Mouse (Mus musculus) stomach, postnatal 0 days (tissue): Measurements from ENCODE around the gene Ripor2. TPM values are rescaled to one million over a fixed set of nuclear protein-coding genes. Genes with fewer than 3 reads are reported as not detected.

Experiments used
- ATAC-seq: fragments of 200-750 bp; cut with Nextera tagmentation; 2 replicates; pipeline ENCODE4 v1.8.0; 2017; ENCODE audit not compliant: low FRiP score, low TSS enrichment
- DNase-seq: peaks from one replicate; pipeline ENCODE4 v3.0.0-alpha.2; 2016; ENCODE audit warnings: low spot score
- H3K27ac ChIP-seq: fragments of 300-500 bp; sonication (generic); replicated peaks from 2 replicates; pipeline ENCODE4 v1.5.1; 2014; ENCODE audit warnings: mild to moderate bottlenecking, control low read depth
- H3K27me3 ChIP-seq: fragments of 300-500 bp; sonication (generic); 2 replicates; pipeline ENCODE4 v1.6.1; 2014; ENCODE audit warnings: low read length; ENCODE audit not compliant: control insufficient read depth, insufficient read depth
- H3K36me3 ChIP-seq: fragments of 300-500 bp; sonication (generic); 2 replicates; pipeline ENCODE4 v1.6.1; 2014; ENCODE audit warnings: low read length, mixed read lengths; ENCODE audit not compliant: control insufficient read depth, insufficient read depth
- H3K4me1 ChIP-seq: fragments of 300-500 bp; sonication (generic); replicated peaks from 2 replicates; pipeline ENCODE4 v1.6.1; 2014; ENCODE audit warnings: antibody characterized with exemption; ENCODE audit not compliant: control insufficient read depth, insufficient read depth
- H3K4me2 ChIP-seq: fragments of 300-500 bp; sonication (generic); replicated peaks from 2 replicates; pipeline ENCODE4 v1.6.1; 2014; ENCODE audit warnings: low read depth, mild to moderate bottlenecking, control low read depth, moderate library complexity
- H3K4me3 ChIP-seq: fragments of 300-500 bp; sonication (generic); 2 replicates; pipeline ENCODE4 v1.5.1; 2014; ENCODE audit warnings: low read depth, low read length, control low read depth
- H3K9ac ChIP-seq: fragments of 300-500 bp; sonication (generic); 2 replicates; pipeline ENCODE4 v1.6.1; 2014; ENCODE audit warnings: mild to moderate bottlenecking, low read length, control low read depth, mixed read lengths
- H3K9me3 ChIP-seq: fragments of 300-500 bp; sonication (generic); 2 replicates; pipeline ENCODE4 v1.6.1; 2016; ENCODE audit warnings: low read length; ENCODE audit not compliant: control insufficient read depth
- CTCF ChIP-seq: IDR thresholded peaks from 2 replicates; pipeline ENCODE4 v1.5.1; 2016; ENCODE audit warnings: antibody characterized with exemption, low read depth, mild to moderate bottlenecking, moderate library complexity
- EP300 ChIP-seq: optimal IDR thresholded peaks from 2 replicates; pipeline ENCODE3; 2016; ENCODE audit warnings: antibody characterized with exemption
- WGBS: fragments of 180-500 bp; shearing (Covaris S2); extraction: QIAGEN DNeasy Blood & Tissue Kit; methylation state at CpG from one replicate; pipeline ENCODE4 v1.1.7; 2014; 5-methylcytosine and 5-hydroxymethylcytosine counted together
- polyA plus RNA-seq: library from polyadenylated mRNA; unstranded; fragments of >200 nt; fragmentation: Nextera tagmentation; extraction: Ambion mirVana; gene quantifications from 2 replicates; pipeline ENCODE4 v1.2.1, GENCODE M21; 2015

Ripor2 gene
- polyA plus RNA-seq, 1 experiment from 2014 or later = 1.6 TPM

GRCm38 (mm10) chr13:24776146-24776844 lies 194.3 kb downstream of the Ripor2 start:
- Histone ChIP-seq H3K4me2 (no peak overlapping the region), H3K9ac (no peak overlapping the region), H3K4me1 (no peaks in the 10 kb centered on the region), H3K27me3 (no peaks in the 10 kb centered on the region), H3K4me3 (no peak overlapping the region), H3K9me3 (no peaks in the 10 kb centered on the region), H3K27ac (no peak overlapping the region), H3K36me3 (no peaks in the 10 kb centered on the region)
- no peak for TF ChIP-seq EP300
- peak; percentile 92 for TF ChIP-seq CTCF
- DNase-seq (peak; percentile 44), ATAC-seq (peak; percentile 74)
- 51% methylated on average over 7 of the region's 7 CpGs for WGBS

- no peaks in the 10 kb centered on the region for H3K36me3 ChIP-seq
- no peaks in the 10 kb centered on the region for H3K27me3 ChIP-seq
- H3K9ac ChIP-seq = no peak overlapping the region
- H3K4me3 ChIP-seq = no peak overlapping the region
- H3K9me3 ChIP-seq = no peaks in the 10 kb centered on the region
- H3K4me1 ChIP-seq = no peaks in the 10 kb centered on the region
- 73% methylated on average over 2 of the region's 2 CpGs for WGBS
- H3K27ac ChIP-seq = no peak overlapping the region
- H3K4me2 ChIP-seq = no peak overlapping the region
- ATAC-seq (no peak), DNase-seq (no peak)
- no peak for TF ChIP-seq CTCF
- no peak for TF ChIP-seq EP300
Observed at GRCm38 (mm10) chr13:24778026-24778425, 196.0 kb downstream of the Ripor2 start.

GRCm38 (mm10) chr13:24778706-24779380 lies 196.9 kb downstream of the Ripor2 start:
- no peak overlapping the region for H3K9ac ChIP-seq
- DNase-seq (no peak), ATAC-seq (no peak)
- 80% methylated on average over 8 of the region's 8 CpGs for WGBS
- no peaks in the 10 kb centered on the region for H3K27me3 ChIP-seq
- H3K4me3 ChIP-seq = no peak overlapping the region
- no peaks in the 10 kb centered on the region for H3K9me3 ChIP-seq
- H3K27ac ChIP-seq = no peak overlapping the region
- no peak overlapping the region for H3K4me2 ChIP-seq
- no peak for TF ChIP-seq CTCF
- no peak for TF ChIP-seq EP300
- no peaks in the 10 kb centered on the region for H3K36me3 ChIP-seq
- no peaks in the 10 kb centered on the region for H3K4me1 ChIP-seq

GRCm38 (mm10) chr13:24781916-24782315 lies 199.9 kb downstream of the Ripor2 start:
- Histone ChIP-seq H3K36me3 (no peaks in the 10 kb centered on the region), H3K27me3 (no peaks in the 10 kb centered on the region), H3K27ac (no peak overlapping the region), H3K9me3 (no peaks in the 10 kb centered on the region), H3K4me3 (no peak overlapping the region), H3K4me1 (no peaks in the 10 kb centered on the region), H3K9ac (no peak overlapping the region), H3K4me2 (no peak overlapping the region)
- TF ChIP-seq EP300 (no peak), CTCF (no peak)
- DNase-seq (no peak), ATAC-seq (peak; percentile 56; the same call in 1 of the 2 replicates)
- WGBS = 46% methylated on average over 5 of the region's 5 CpGs

Other genes starting within 250 kb of the Ripor2 start
- gene Armh2, start 159.0 kb downstream of the Ripor2 start, polyA plus RNA-seq = not detected in 2 replicates
- 39.6 and 43.3 TPM in 2 replicates for gene Gmnn, start 179.7 kb downstream of the Ripor2 start, polyA plus RNA-seq
- gene BC005537, start 219.5 kb downstream of the Ripor2 start, polyA plus RNA-seq = 11.0 and 11.1 TPM in 2 replicates
- gene Acot13, start 249.4 kb downstream of the Ripor2 start, polyA plus RNA-seq = 111 and 117 TPM in 2 replicates
- 21.6 and 22.0 TPM in 2 replicates for gene Tdp2, start 249.5 kb downstream of the Ripor2 start, polyA plus RNA-seq